Mouse (Mus musculus) ES-Bruce4 (cell line): Measurements from ENCODE around the gene Ypel4. TPM values are rescaled to one million over a fixed set of nuclear protein-coding genes. Genes with fewer than 3 reads are reported as not detected.

Experiments used
- H3K27ac ChIP-seq: 2 replicates; pipeline ENCODE4 v1.5.1; 2012; ENCODE audit warnings: low read length, inconsistent platforms; ENCODE audit not compliant: insufficient read depth
- H3K27me3 ChIP-seq: 2 replicates; pipeline ENCODE4 v1.6.1; 2012; ENCODE audit warnings: mild to moderate bottlenecking, low read length, inconsistent platforms; ENCODE audit not compliant: control insufficient read depth, poor library complexity, insufficient read depth, severe bottlenecking
- H3K36me3 ChIP-seq: 2 replicates; pipeline ENCODE4 v1.6.1; 2012; ENCODE audit warnings: inconsistent platforms, mild to moderate bottlenecking, low read length, moderate library complexity; ENCODE audit not compliant: control insufficient read depth, poor library complexity, insufficient read depth, severe bottlenecking
- H3K4me1 ChIP-seq: one replicate; pipeline ENCODE4 v1.8.1; 2011; ENCODE audit warnings: low read length; ENCODE audit not compliant: control insufficient read depth, insufficient read depth
- H3K4me3 ChIP-seq: 2 replicates; pipeline ENCODE4 v1.5.1; 2011; ENCODE audit warnings: low read depth, mild to moderate bottlenecking, low read length
- H3K9ac ChIP-seq: 2 replicates; pipeline ENCODE4 v1.6.1; 2012; ENCODE audit warnings: low read depth, mild to moderate bottlenecking, inconsistent platforms; ENCODE audit not compliant: poor library complexity, severe bottlenecking
- H3K9me3 ChIP-seq: replicated peaks from 2 replicates; pipeline ENCODE4 v1.6.1; 2012; ENCODE audit warnings: mild to moderate bottlenecking, low read length, inconsistent platforms; ENCODE audit not compliant: control insufficient read depth, poor library complexity, insufficient read depth, severe bottlenecking
- CTCF ChIP-seq: IDR thresholded peaks from one replicate; pipeline ENCODE4 v1.8.1; 2011; ENCODE audit warnings: low read depth, low read length
- EP300 ChIP-seq: IDR thresholded peaks from 2 replicates; pipeline ENCODE4 v1.6.1; 2011; ENCODE audit warnings: low read depth, low read length; ENCODE audit not compliant: insufficient read depth
- POLR2A ChIP-seq: IDR thresholded peaks from one replicate; pipeline ENCODE4 v1.8.1; 2011; ENCODE audit warnings: low read length; ENCODE audit not compliant: insufficient read depth
- polyA plus RNA-seq: library from polyadenylated mRNA; stranded (reverse); fragments of >200 nt; gene quantifications from 2 replicates; pipeline ENCODE4 v1.2.4, GENCODE M21; 2011; ENCODE audit warnings: low read depth; ENCODE audit not compliant: missing spikeins, insufficient read depth, insufficient read length

The Ypel4 gene
- polyA plus RNA-seq, 1 experiment = 0.73 TPM

DNA sequence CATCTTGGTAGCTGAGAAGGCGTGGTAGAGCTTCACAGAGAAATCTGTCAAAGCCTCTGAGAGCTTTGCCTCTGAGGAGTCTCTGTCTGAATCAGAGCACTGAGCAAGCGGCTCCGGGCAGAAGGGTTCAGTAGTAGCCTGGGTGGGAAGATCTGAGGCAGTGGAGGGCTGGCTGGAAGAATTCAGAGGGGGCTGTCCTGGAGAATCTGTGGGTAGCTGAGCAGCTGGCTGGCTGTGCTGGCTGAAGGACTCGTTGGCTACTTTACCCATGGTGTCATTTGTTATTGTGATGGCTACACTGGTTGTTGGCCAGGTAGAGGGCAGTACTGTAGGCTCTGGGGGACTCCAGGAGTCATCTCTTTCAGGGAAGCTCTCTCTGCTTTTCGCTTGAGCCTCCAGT, 39.3 kb downstream of the Ypel4 start:
- Histone ChIP-seq H3K36me3 (no peaks in the 10 kb centered on the region), H3K4me3 (no peak overlapping the region), H3K9me3 (no peaks in the 10 kb centered on the region), H3K27ac (no peak overlapping the region), H3K9ac (no peak overlapping the region), H3K4me1 (peaks cover 3% of the 10 kb centered on the region), H3K27me3 (no peaks in the 10 kb centered on the region)
- no peak for TF ChIP-seq POLR2A
- no peak for TF ChIP-seq EP300
- TF ChIP-seq CTCF = no peak

- Histone ChIP-seq H3K9ac (peak overlapping the region; percentile 20; the same call in 1 of the 2 replicates), H3K9me3 (no peaks in the 10 kb centered on the region), H3K27ac (no peak overlapping the region), H3K36me3 (no peaks in the 10 kb centered on the region), H3K4me3 (peak overlapping the region; percentile 53), H3K27me3 (no peaks in the 10 kb centered on the region), H3K4me1 (peaks cover 3% of the 10 kb centered on the region)
- no peak for TF ChIP-seq CTCF
- TF ChIP-seq POLR2A = no peak
- peak; percentile 92 for TF ChIP-seq EP300
Measured at GRCm38 (mm10) chr2:84774751-84775150, 40.9 kb downstream of the Ypel4 start.

- no peaks in the 10 kb centered on the region for H3K9me3 ChIP-seq
- H3K4me3 ChIP-seq = peak within 1 kb of the TSS; percentile 53
- TF ChIP-seq POLR2A (no peak), CTCF (no peak), EP300 (no peak)
- H3K4me1 ChIP-seq = peaks cover 3% of the 10 kb centered on the region
- H3K36me3 ChIP-seq = no peaks in the 10 kb centered on the region
- H3K27me3 ChIP-seq = no peaks in the 10 kb centered on the region
- peak within 1 kb of the TSS; percentile 47 for H3K9ac ChIP-seq
- peak within 1 kb of the TSS; percentile 96 for H3K27ac ChIP-seq
Measured at GRCm38 (mm10) chr2:84775241-84775640, 41.4 kb downstream of the Ypel4 start, which contains the start of gene Serping1. Serping1 (minus strand) TSS chr2:84775444.

- no peaks in the 10 kb centered on the region for H3K27me3 ChIP-seq
- TF ChIP-seq POLR2A (no peak), EP300 (no peak), CTCF (no peak)
- peak overlapping the region; percentile 96 for H3K27ac ChIP-seq
- no peaks in the 10 kb centered on the region for H3K9me3 ChIP-seq
- peaks cover 3% of the 10 kb centered on the region for H3K4me1 ChIP-seq
- H3K4me3 ChIP-seq = no peak overlapping the region
- H3K36me3 ChIP-seq = no peaks in the 10 kb centered on the region
- peak overlapping the region; percentile 47 for H3K9ac ChIP-seq
Measured at GRCm38 (mm10) chr2:84775665-84776064, 41.8 kb downstream of the Ypel4 start.

DNA sequence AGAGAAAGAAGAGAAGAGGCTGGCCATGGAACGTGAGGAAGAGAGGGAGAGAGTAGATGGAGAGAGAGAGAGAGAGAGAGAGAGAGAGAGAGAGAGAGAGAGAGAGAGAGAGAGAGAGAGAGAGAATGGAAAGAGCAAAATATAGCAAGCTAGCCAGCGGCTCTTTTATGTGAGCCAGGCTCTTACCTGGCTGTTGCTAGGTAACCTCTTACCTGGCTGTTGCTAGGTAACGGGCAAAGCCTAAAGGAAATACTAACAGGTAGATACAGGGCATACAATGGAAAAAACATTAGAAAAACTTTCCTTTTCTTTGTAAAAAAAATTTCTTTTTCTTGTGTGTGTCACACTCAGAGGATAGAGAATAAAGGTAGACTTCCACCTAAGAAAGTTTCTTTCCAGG, 43.8 kb downstream of the Ypel4 start:
- Histone ChIP-seq H3K9ac (no peak overlapping the region), H3K27me3 (no peaks in the 10 kb centered on the region), H3K36me3 (no peaks in the 10 kb centered on the region), H3K4me1 (peaks cover 3% of the 10 kb centered on the region), H3K27ac (no peak overlapping the region), H3K4me3 (no peak overlapping the region), H3K9me3 (no peaks in the 10 kb centered on the region)
- TF ChIP-seq CTCF = no peak
- TF ChIP-seq POLR2A = no peak
- no peak for TF ChIP-seq EP300

DNA sequence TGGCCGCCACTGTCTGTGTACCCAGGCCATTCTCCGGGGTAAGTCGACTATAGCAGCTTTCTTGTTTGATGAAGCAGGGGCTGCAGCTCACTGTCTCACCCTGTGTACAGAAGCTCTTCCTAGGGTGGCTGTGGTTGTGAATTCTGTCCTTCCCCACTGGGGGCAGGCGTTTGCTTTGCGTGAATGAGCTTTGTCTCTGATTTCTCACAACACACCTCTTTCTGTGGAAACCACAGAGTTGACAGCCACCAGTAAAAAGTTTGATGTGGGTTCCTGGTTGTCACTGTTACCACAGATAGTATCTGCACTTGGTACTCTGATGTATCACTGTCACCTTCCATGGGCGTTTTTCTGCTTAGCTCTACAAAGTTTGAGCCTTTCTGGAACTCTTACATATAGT, 45.4 kb downstream of the Ypel4 start:
- Histone ChIP-seq H3K4me3 (no peak overlapping the region), H3K27ac (no peak overlapping the region), H3K27me3 (no peaks in the 10 kb centered on the region), H3K9ac (no peak overlapping the region), H3K36me3 (no peaks in the 10 kb centered on the region), H3K9me3 (no peaks in the 10 kb centered on the region), H3K4me1 (peaks cover under 1% of the 10 kb centered on the region)
- no peak for TF ChIP-seq EP300
- TF ChIP-seq CTCF = no peak
- TF ChIP-seq POLR2A = no peak
